Mouse (Mus musculus) heart, embryonic 12.5 days (tissue): ENCODE measurements at regions not wholly inside any gene's neighbourhood (a gene's known extent, or its start where the extent isn't known, plus 50 kb on each side); places are given as distances from the start of the nearest gene placed in this dataset.

ENCODE experiments used
- ATAC-seq: fragments of 200-750 bp; cut with Nextera tagmentation; 2 replicates; pipeline ENCODE4 v1.8.0; 2017; ENCODE audit warnings: moderate TSS enrichment, moderate library complexity; ENCODE audit not compliant: insufficient number of reproducible peaks, low FRiP score
- H3K27ac ChIP-seq: fragments of 300-500 bp; sonication (generic); 2 replicates; pipeline ENCODE4 v1.5.1; 2016; ENCODE audit warnings: mild to moderate bottlenecking, moderate library complexity; ENCODE audit not compliant: poor library complexity, severe bottlenecking
- H3K27me3 ChIP-seq: fragments of 300-500 bp; sonication (generic); replicated peaks from 2 replicates; pipeline ENCODE4 v1.6.1; 2016; ENCODE audit warnings: mild to moderate bottlenecking, moderate library complexity
- H3K36me3 ChIP-seq: fragments of 300-500 bp; sonication (generic); 2 replicates; pipeline ENCODE4 v1.6.1; 2016; ENCODE audit warnings: mild to moderate bottlenecking, moderate library complexity
- H3K4me1 ChIP-seq: fragments of 300-500 bp; sonication (generic); replicated peaks from 2 replicates; pipeline ENCODE4 v1.6.1; 2016; ENCODE audit warnings: mild to moderate bottlenecking
- H3K4me2 ChIP-seq: fragments of 300-500 bp; sonication (generic); 2 replicates; pipeline ENCODE4 v1.6.1; 2016; ENCODE audit warnings: mild to moderate bottlenecking, moderate library complexity
- H3K4me3 ChIP-seq: fragments of 300-500 bp; sonication (generic); 2 replicates; pipeline ENCODE4 v1.5.1; 2016; ENCODE audit warnings: mild to moderate bottlenecking
- H3K9ac ChIP-seq: fragments of 300-500 bp; sonication (generic); 2 replicates; pipeline ENCODE4 v1.6.1; 2016; ENCODE audit warnings: mild to moderate bottlenecking, moderate library complexity
- H3K9me3 ChIP-seq: fragments of 300-500 bp; sonication (generic); replicated peaks from 2 replicates; pipeline ENCODE4 v1.6.1; 2016; ENCODE audit warnings: mild to moderate bottlenecking, moderate library complexity
- WGBS: fragments of 180-500 bp; shearing (Covaris S2); methylation state at CpG from one replicate; pipeline ENCODE4 v1.1.7; 2016; 5-methylcytosine and 5-hydroxymethylcytosine counted together

DNA sequence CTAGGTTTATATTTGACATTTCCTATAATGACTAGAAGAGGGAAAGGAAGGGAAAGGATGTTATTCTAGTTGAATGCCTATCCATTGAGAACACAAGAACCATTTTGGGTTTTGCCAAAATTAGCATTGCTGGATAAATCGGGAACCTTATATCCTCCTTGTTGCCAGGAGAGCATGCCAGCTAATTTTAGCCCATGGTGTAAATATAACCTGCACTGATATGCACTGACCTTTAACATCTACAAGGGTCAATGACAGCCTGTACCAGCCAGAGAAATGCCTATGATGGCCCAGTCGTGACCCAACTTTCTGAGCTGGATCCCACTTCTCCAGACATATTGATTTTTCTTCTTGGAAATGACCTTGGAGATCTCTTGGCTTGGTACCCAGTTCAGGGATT, 83.7 kb upstream of the Pcgf5 start:
- peaks cover 35% of the 10 kb centered on the region for H3K4me1 ChIP-seq
- H3K4me2 ChIP-seq: no peak overlapping the region
- H3K27me3 ChIP-seq: no peaks in the 10 kb centered on the region
- peak overlapping the region; percentile 31 for H3K27ac ChIP-seq
- WGBS: 31% methylated on average over 2 of the region's 2 CpGs
- no peak overlapping the region for H3K9ac ChIP-seq
- H3K36me3 ChIP-seq: no peaks in the 10 kb centered on the region
- H3K9me3 ChIP-seq: 0 out of 2 replicates have a peak, but pooled peaks cover 4% of the 10 kb centered on the region
- H3K4me3 ChIP-seq: no peak overlapping the region
- ATAC-seq: no peak

DNA sequence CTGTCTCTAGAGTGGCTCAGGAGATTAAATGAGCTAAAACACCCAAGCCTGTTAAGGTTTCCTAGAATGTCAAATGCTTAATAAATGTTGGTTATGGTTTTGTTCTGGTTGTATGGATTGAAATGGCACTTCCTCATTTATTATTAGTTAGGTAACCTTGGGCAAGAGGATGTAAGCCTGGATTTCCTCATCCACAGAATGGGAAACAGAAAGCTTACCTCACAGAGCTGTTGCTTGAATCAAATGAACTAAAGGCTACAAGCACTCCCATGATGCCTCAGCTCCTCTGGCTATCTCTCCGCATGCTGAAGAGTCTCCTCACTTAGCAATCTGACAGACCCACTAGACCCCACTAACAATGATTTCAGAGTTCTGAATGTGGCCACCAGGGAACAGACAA, 82.8 kb upstream of the Pcgf5 start:
- H3K4me2 ChIP-seq: no peak overlapping the region
- no peak overlapping the region for H3K27ac ChIP-seq
- WGBS: 73% methylated on average over 1 of the region's 1 CpGs
- no peaks in the 10 kb centered on the region for H3K27me3 ChIP-seq
- peaks cover 36% of the 10 kb centered on the region for H3K4me1 ChIP-seq
- no peak overlapping the region for H3K4me3 ChIP-seq
- no peaks in the 10 kb centered on the region for H3K36me3 ChIP-seq
- H3K9me3 ChIP-seq: 0 out of 2 replicates have a peak, but pooled peaks cover 4% of the 10 kb centered on the region
- H3K9ac ChIP-seq: no peak overlapping the region
- no peak for ATAC-seq

DNA sequence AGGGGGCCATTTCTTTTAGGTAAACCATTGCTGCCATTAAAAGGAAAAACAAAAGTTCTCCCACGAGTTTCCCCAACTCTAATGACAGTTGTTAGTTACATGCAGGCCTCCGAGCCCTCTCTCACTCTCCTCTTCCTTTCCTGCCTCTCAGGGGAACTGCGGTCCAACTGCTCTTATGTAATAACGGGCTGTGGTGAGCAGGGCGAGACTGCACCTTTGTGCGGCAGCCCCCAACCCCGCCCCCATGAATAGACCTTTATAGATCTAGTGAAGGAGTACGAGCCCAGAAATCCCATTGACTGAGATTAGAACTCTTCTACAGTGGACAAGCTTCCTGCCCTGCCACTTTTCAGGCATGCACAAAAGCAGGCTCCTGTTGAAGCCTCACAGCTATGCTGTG, 81.8 kb upstream of the Pcgf5 start:
- no peak for ATAC-seq
- Histone ChIP-seq H3K4me3 (no peak overlapping the region), H3K36me3 (no peaks in the 10 kb centered on the region), H3K27me3 (no peaks in the 10 kb centered on the region), H3K9me3 (0 out of 2 replicates have a peak, but pooled peaks cover 4% of the 10 kb centered on the region), H3K4me2 (no peak overlapping the region), H3K4me1 (peaks cover 34% of the 10 kb centered on the region), H3K9ac (no peak overlapping the region), H3K27ac (peak overlapping the region; percentile 41)
- 57% methylated on average over 8 of the region's 8 CpGs for WGBS

DNA sequence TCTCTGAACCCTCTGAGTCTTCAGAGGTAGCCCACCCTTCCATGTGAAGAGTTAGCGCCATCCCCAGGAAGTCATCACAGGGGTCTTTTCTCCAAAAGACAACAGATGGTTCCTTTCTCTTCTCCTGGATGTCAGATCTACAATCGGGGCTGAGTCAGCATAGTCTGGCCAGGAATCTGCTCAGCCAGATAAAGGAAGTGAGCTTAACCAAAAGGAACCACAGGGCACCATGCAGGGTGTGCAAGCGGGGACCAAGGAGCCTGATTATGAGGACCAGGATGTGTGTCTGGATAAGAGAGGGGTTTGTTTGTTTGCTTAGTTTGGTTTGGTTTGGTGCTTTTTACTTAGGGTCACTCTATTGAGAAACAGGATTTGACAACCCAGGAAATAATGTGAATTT, 74.6 kb upstream of the Pcgf5 start:
- Histone ChIP-seq H3K4me1 (0 out of 2 replicates have a peak, but pooled peaks cover 2% of the 10 kb centered on the region), H3K9ac (no peak overlapping the region), H3K36me3 (no peaks in the 10 kb centered on the region), H3K4me2 (no peak overlapping the region), H3K4me3 (no peak overlapping the region), H3K27ac (no peak overlapping the region), H3K9me3 (peaks cover 3% of the 10 kb centered on the region; the same call in 1 of the 2 replicates), H3K27me3 (no peaks in the 10 kb centered on the region)
- ATAC-seq: no peak
- WGBS: 27% methylated on average over 3 of the region's 3 CpGs

DNA sequence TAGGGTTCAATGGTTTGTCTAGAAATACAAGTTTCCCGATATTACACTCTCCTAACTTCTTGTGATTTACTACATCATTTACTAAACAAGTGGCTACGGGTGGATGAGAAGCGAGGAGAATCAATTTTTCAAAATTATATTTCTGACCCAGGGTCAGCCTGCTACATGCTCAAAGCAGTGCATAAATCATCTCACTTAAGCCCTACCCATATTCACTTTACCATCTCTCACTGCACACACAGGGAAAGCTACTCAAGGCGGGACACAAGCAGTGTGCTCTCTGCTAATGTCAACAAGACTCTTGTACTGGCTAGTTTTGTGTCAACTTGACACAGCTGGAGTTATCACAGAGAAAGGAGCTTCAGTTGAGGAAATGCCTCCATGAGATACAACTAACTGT, 62.6 kb upstream of the Pcgf5 start:
- WGBS: 86% methylated on average over 4 of the region's 4 CpGs
- Histone ChIP-seq H3K4me3 (no peak overlapping the region), H3K9me3 (no peaks in the 10 kb centered on the region; the same call in 1 of the 2 replicates), H3K4me1 (no peaks in the 10 kb centered on the region), H3K27ac (no peak overlapping the region), H3K4me2 (no peak overlapping the region), H3K36me3 (no peaks in the 10 kb centered on the region), H3K27me3 (no peaks in the 10 kb centered on the region), H3K9ac (no peak overlapping the region)
- no peak for ATAC-seq

DNA sequence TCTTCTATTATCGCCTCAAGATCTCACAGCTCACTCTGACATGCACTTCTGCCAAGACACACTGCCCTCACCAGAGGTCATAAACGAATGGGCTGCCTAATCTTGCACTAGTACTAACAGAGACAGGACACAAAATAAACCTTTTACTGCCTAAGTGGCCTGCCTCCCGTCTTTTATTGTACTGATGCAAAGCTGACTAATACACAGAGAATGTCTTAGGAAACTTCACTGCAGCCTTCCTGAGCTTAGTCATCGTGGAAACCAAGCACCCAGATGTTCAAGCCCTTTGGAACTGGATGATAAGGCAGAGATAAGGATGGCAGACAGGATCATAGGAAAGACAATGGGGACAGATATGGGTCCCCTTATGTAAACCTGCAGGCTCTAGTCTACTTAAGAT, 57.3 kb upstream of the Pcgf5 start:
- H3K4me1 ChIP-seq: peaks cover 3% of the 10 kb centered on the region; the same call in 1 of the 2 replicates

DNA sequence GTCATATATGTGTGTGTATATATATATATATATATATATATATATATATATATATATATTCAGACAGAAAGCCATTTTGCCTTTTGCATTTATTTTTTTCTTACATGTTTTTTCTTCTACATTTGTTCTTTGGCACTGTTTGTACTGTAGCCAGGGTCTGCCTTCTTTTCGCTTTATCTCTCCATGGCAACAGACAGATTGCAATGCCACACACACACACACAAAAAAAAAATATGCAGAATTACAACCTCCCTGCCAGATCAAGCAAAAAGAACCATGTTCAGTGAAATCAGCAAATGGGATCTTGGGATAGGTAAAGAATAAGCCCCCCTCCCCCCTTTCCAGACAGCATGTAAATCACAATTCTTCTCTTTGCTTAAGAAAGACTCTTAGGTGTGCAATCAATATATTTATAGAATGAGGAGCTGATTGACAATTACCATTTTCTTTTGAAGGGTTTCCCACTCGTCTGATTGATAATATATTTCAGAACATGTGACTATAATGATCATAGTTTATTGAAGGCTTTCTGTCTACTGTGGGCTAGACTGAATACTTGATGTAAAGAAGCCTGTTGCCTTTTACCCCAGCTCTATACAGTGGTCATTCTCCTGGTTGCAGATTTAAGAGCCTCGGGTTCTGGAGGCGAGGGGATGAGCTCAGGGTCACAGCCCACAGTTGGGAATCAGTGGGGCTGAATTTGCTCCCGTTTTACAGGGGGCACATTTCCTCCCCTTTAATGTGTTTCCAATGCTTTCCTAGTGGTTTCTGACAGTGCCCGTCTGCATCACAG, 54.7 kb upstream of the Pcgf5 start:
- peaks cover 3% of the 10 kb centered on the region; the same call in 1 of the 2 replicates for H3K4me1 ChIP-seq
- 57% methylated on average over 6 of the region's 6 CpGs for WGBS
- no peak overlapping the region for H3K4me2 ChIP-seq
- H3K9me3 ChIP-seq: no peaks in the 10 kb centered on the region
- no peaks in the 10 kb centered on the region for H3K36me3 ChIP-seq
- H3K4me3 ChIP-seq: no peak overlapping the region
- H3K27ac ChIP-seq: no peak overlapping the region
- ATAC-seq: no peak
- H3K9ac ChIP-seq: no peak overlapping the region
- no peaks in the 10 kb centered on the region for H3K27me3 ChIP-seq

More for the DNA sequence above, 57.3 kb upstream of the Pcgf5 start:
- H3K36me3 ChIP-seq: no peaks in the 10 kb centered on the region
- no peak overlapping the region for H3K4me2 ChIP-seq
- no peaks in the 10 kb centered on the region for H3K27me3 ChIP-seq
- H3K27ac ChIP-seq: no peak overlapping the region
- ATAC-seq: no peak
- H3K9me3 ChIP-seq: no peaks in the 10 kb centered on the region
- no peak overlapping the region for H3K9ac ChIP-seq
- WGBS: 22% methylated on average over 4 of the region's 4 CpGs
- H3K4me3 ChIP-seq: no peak overlapping the region
